Mouse (Mus musculus) induced T-regulatory cell, adult 2 months (primary cell): ENCODE measurements around the gene Yif1a.
A peak's percentile ranks its signal among the peaks of the same experiment; 100 is the strongest.

Experiments
- DNase-seq: peaks from one replicate; pipeline ENCODE4 v3.0.0-alpha.2; 2012; ENCODE audit warnings: low read depth

Yif1a gene

GRCm38 (mm10) chr19:5087884-5088728 lies at the start of gene Yif1a:
Gene Yif1a, plus strand, starts transcription at chr19:5088538.
- DNase-seq: peak; percentile 99

GRCm38 (mm10) chr19:5038709-5039156 lies 49.6 kb upstream of the Yif1a start, which contains the start of the genes B4gat1 and AC124502.3:
Gene B4gat1, plus strand, starts transcription at chr19:5038826.
Gene AC124502.3, plus strand, starts transcription at chr19:5038891.
- DNase-seq: peak; percentile 90

GRCm38 (mm10) chr19:5039301-5040114 lies 48.8 kb upstream of the Yif1a start:
- no peak for DNase-seq

GRCm38 (mm10) chr19:5040862-5041523 lies 47.3 kb upstream of the Yif1a start, which contains the start of gene Brms1:
Gene Brms1, plus strand, starts transcription at chr19:5041354.
- peak; percentile 95 for DNase-seq

GRCm38 (mm10) chr19:5041588-5041987 lies 46.8 kb upstream of the Yif1a start:
- no peak for DNase-seq

GRCm38 (mm10) chr19:5045531-5045930 lies 42.8 kb upstream of the Yif1a start:
- DNase-seq: no peak

- DNase-seq: no peak
Observed at GRCm38 (mm10) chr19:5048138-5049056, 39.9 kb upstream of the Yif1a start.

- no peak for DNase-seq
Observed at GRCm38 (mm10) chr19:5049325-5049724, 39.0 kb upstream of the Yif1a start.

- DNase-seq: peak; percentile 81
Observed at GRCm38 (mm10) chr19:5050047-5050905, 38.1 kb upstream of the Yif1a start, which contains the start of gene Rin1. Gene Rin1, plus strand, starts transcription at chr19:5050481.

- no peak for DNase-seq
Observed at GRCm38 (mm10) chr19:5051031-5051430, 37.3 kb upstream of the Yif1a start.

- no peak for DNase-seq
Observed at GRCm38 (mm10) chr19:5051515-5051914, 36.8 kb upstream of the Yif1a start.

- no peak for DNase-seq
Observed at GRCm38 (mm10) chr19:5052166-5052822, 36.0 kb upstream of the Yif1a start.

- no peak for DNase-seq
Observed at GRCm38 (mm10) chr19:5052853-5053252, 35.5 kb upstream of the Yif1a start.

- peak; percentile 71 for DNase-seq
Observed at GRCm38 (mm10) chr19:5053909-5054308, 34.4 kb upstream of the Yif1a start.

- DNase-seq: peak; percentile 62
Observed at GRCm38 (mm10) chr19:5056251-5056650, 32.1 kb upstream of the Yif1a start.

GRCm38 (mm10) chr19:5057876-5058775 lies 30.2 kb upstream of the Yif1a start:
- no peak for DNase-seq

GRCm38 (mm10) chr19:5058801-5059771 lies 29.3 kb upstream of the Yif1a start:
- no peak for DNase-seq
